Mouse (Mus musculus) large intestine, adult 2 months (tissue): ENCODE results near the gene Xylt1. TPM values are rescaled to one million over a fixed set of nuclear protein-coding genes. Genes with fewer than 3 reads are reported as not detected.

Source experiments
- DNase-seq: peaks from one replicate; pipeline ENCODE4 v3.0.0-alpha.2; 2012; ENCODE audit warnings: low read depth, low spot score
- WGBS: fragments of 180-500 bp; shearing (Covaris S2); methylation state at CpG from one replicate; pipeline ENCODE4 v1.1.7; 2018; 5-methylcytosine and 5-hydroxymethylcytosine counted together
- polyA plus RNA-seq: library from polyadenylated mRNA; depleted of rRNA; stranded (reverse); fragments of >200 nt; gene quantifications from 2 replicates; pipeline ENCODE4 v1.2.3, GENCODE M21; 2012

Xylt1 gene
- polyA plus RNA-seq, 1 experiment: 1.1 TPM

GRCm38 (mm10) chr7:117472055-117472780 is 91.4 kb downstream of the Xylt1 start:
- WGBS: 83% methylated on average over 11 of the region's 11 CpGs

GRCm38 (mm10) chr7:117472781-117473743 is 92.3 kb downstream of the Xylt1 start:
- WGBS: 80% methylated on average over 19 of the region's 19 CpGs
- DNase-seq: no peak

More at GRCm38 (mm10) chr7:117472055-117472780, 91.4 kb downstream of the Xylt1 start:
- no peak for DNase-seq

GRCm38 (mm10) chr7:117474302-117474701 is 93.5 kb downstream of the Xylt1 start:
- 64% methylated on average over 2 of the region's 2 CpGs for WGBS
- DNase-seq: no peak

- 53% methylated on average over 4 of the region's 4 CpGs for WGBS
- DNase-seq: no peak
Measured at GRCm38 (mm10) chr7:117475106-117475505, 94.3 kb downstream of the Xylt1 start.

GRCm38 (mm10) chr7:117478937-117479336 is 98.2 kb downstream of the Xylt1 start:
- WGBS: 86% methylated on average over 1 of the region's 1 CpGs
- no peak for DNase-seq

- 75% methylated on average over 5 of the region's 5 CpGs for WGBS
- DNase-seq: no peak
Measured at GRCm38 (mm10) chr7:117480831-117481230, 100.1 kb downstream of the Xylt1 start.

- 78% methylated on average over 3 of the region's 3 CpGs for WGBS
Measured at GRCm38 (mm10) chr7:117481404-117481803, 100.6 kb downstream of the Xylt1 start.

GRCm38 (mm10) chr7:117482701-117483100 is 101.9 kb downstream of the Xylt1 start:
- DNase-seq: no peak
- 81% methylated on average over 2 of the region's 2 CpGs for WGBS

More at GRCm38 (mm10) chr7:117481404-117481803, 100.6 kb downstream of the Xylt1 start:
- DNase-seq: no peak

- no peak for DNase-seq
Measured at GRCm38 (mm10) chr7:117484589-117484988, 103.8 kb downstream of the Xylt1 start.

GRCm38 (mm10) chr7:117484989-117485536 is 104.3 kb downstream of the Xylt1 start:
- WGBS: 88% methylated on average over 7 of the region's 7 CpGs
- no peak for DNase-seq

More at GRCm38 (mm10) chr7:117484589-117484988, 103.8 kb downstream of the Xylt1 start:
- WGBS: 80% methylated on average over 2 of the region's 2 CpGs

- no peak for DNase-seq
- 72% methylated on average over 7 of the region's 7 CpGs for WGBS
Measured at GRCm38 (mm10) chr7:117486425-117487172, 105.8 kb downstream of the Xylt1 start.

- WGBS: 77% methylated on average over 2 of the region's 2 CpGs
- DNase-seq: no peak
Measured at GRCm38 (mm10) chr7:117487173-117487490, 106.4 kb downstream of the Xylt1 start.

- WGBS: 70% methylated on average over 5 of the region's 5 CpGs
- DNase-seq: no peak
Measured at GRCm38 (mm10) chr7:117489973-117490372, 109.2 kb downstream of the Xylt1 start.

GRCm38 (mm10) chr7:117490500-117491205 is 109.9 kb downstream of the Xylt1 start:
- WGBS: 75% methylated on average over 9 of the region's 9 CpGs
- DNase-seq: no peak

- 68% methylated on average over 5 of the region's 5 CpGs for WGBS
- DNase-seq: no peak
Measured at GRCm38 (mm10) chr7:117491495-117491894, 110.7 kb downstream of the Xylt1 start.

GRCm38 (mm10) chr7:117494210-117494609 is 113.4 kb downstream of the Xylt1 start:
- 83% methylated on average over 6 of the region's 6 CpGs for WGBS
- DNase-seq: no peak

- no peak for DNase-seq
- 63% methylated on average over 8 of the region's 8 CpGs for WGBS
Measured at GRCm38 (mm10) chr7:117494618-117495310, 114.0 kb downstream of the Xylt1 start.

- WGBS: 77% methylated on average over 8 of the region's 8 CpGs
- DNase-seq: no peak
Measured at GRCm38 (mm10) chr7:117495751-117496150, 115.0 kb downstream of the Xylt1 start.
